Mouse (Mus musculus): ENCODE measurements around the gene Sec23a. TPM values are rescaled to one million over a fixed set of nuclear protein-coding genes. Genes with fewer than 3 reads are reported as not detected.
A peak's percentile ranks its signal among the peaks of the same experiment; 100 is the strongest.

The Sec23a gene
- total and polyA plus RNA-seq, 2 experiments from 2014 or later, result 42.8 to 58.9 TPM

DNA sequence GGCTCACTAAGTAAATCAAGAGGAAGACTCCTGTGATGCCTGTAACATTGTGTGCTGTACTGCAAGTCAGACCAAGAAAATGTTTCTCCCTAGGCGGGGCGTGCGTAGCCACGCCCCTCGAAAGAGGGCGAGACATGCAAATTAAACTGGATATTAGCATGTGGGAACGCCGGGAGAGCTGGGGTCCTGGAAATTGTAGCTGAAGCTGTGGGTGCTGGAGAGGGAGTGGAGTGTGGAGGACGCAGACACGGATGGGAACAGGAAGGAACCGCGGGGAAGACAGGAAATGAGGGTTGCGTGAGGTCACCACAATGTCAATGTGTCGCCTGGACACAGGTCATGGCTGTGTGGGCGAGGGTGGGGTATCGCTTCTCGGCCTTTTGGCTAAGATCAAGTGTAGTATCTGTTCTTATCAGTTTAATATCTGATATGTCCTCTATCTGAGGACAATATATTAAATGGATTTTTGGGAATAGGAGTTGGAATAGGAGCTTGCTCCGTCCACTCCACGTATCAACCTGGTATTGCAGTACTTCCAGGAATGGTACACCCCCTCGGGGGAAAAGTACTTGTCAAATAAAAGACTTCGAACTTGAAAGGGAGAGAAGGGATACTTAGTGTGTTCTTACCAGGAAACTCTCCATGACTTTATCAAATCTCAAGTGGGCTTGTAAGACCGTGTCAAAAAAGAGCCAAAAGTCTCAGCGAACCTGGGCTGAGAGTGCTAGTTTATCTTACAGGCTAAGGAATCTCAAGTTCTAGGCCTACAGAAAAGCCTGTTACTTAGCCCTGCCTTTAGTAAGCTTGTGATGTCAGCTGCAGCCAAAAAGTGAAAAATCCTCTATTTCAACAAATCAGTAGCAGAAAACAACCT lies 28.4 kb upstream of the Sec23a start:
- H3K9ac ChIP-seq (replicated peaks; ENCODE audit: low read depth, low read length), result peak overlapping the region; percentile 48
- WGBS, result 6% methylated on average over 23 of the region's 23 CpGs

DNA sequence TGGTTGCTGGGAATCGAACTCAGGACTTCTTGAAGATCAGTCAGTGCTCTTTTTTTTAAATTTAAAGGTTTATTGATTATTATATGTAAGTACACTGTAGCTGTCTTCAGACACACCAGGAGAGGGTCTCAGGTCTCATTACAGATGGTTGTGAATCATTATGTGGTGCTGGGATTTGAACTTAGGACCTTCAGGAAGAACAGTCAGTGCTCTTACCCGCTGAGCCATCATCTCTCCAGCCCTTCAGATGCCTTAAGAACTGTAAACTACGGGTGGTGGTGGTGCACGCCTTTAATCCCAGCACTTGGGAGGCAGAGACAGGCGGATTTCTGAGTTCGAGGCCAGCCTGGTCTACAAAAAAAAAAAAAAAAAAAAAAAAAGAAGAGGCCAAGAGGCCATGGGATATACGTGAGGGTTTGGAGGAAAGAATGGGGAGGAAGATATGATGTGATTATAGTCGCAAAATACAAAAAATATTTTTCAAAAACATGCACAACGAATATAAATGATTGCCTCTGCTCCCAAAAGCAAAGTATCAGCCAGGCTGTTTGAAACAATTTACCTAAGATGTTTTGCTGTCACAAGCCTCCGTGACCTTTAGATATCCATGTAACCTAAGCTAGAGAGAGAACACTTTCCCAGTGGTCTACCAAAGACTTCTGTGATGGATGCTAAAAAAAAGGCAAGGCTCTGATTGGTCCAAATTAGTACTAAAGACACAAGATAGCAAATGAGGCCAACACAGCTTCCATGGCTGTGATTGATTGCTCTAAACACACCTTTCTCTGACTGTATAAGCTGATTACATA lies 27.5 kb upstream of the Sec23a start:
- Histone ChIP-seq H3K36me3 (replicated peaks; ENCODE audit: control insufficient read depth, insufficient read depth, low read length) (peaks cover 17% of the 10 kb centered on the region), H3K4me1 (ENCODE audit: control insufficient read depth, insufficient read depth) (peaks cover 3% of the 10 kb centered on the region; the same call in 1 of the 2 replicates), H3K27ac (ENCODE audit: low read depth) (0 out of 2 replicates have a peak overlapping the region, but pooled peaks have one; percentile 91), H3K9me3 (replicated peaks; ENCODE audit: control insufficient read depth, low read length) (no peaks in the 10 kb centered on the region), H3K4me2 (ENCODE audit: low read depth, low read length) (peak overlapping the region; percentile 46; the same call in 1 of the 2 replicates), H3K27me3 (ENCODE audit: control insufficient read depth, insufficient read depth, low read length) (no peaks in the 10 kb centered on the region), H3K4me3 (ENCODE audit: low read depth, low read length) (no peak overlapping the region), H3K9ac (replicated peaks; ENCODE audit: low read depth, low read length) (peak overlapping the region; percentile 48; the same call in 1 of the 2 replicates)
- DNase-seq (ENCODE audit: low spot score) (no peak), ATAC-seq (ENCODE audit: insufficient read depth, low read depth) (0 out of 2 replicates have a peak, but pooled peaks have one; percentile 21)
- TF ChIP-seq CTCF (IDR thresholded peaks at IDR 0.05; ENCODE audit: low read depth) (no peak), EP300 (IDR thresholded peaks at IDR 0.05; ENCODE audit: low read depth) (no peak)
- WGBS, result 75% methylated on average over 10 of the region's 10 CpGs

More for the DNA sequence above, 28.4 kb upstream of the Sec23a start:
- DNase-seq (ENCODE audit: low spot score), result peak; percentile 53
- peaks cover 23% of the 10 kb centered on the region for H3K36me3 ChIP-seq (replicated peaks; ENCODE audit: control insufficient read depth, insufficient read depth, low read length)
- no peaks in the 10 kb centered on the region for H3K27me3 ChIP-seq (ENCODE audit: control insufficient read depth, insufficient read depth, low read length)
- no peaks in the 10 kb centered on the region for H3K9me3 ChIP-seq (replicated peaks; ENCODE audit: control insufficient read depth, low read length)
- peak overlapping the region; percentile 46; the same call in 1 of the 2 replicates for H3K4me2 ChIP-seq (ENCODE audit: low read depth, low read length)
- peak overlapping the region; percentile 91 for H3K27ac ChIP-seq (ENCODE audit: low read depth)
- peak; percentile 90 for ATAC-seq (ENCODE audit: insufficient read depth, low read depth)
- peak overlapping the region; percentile 17; the same call in 1 of the 2 replicates for H3K4me3 ChIP-seq (ENCODE audit: low read depth, low read length)
- TF ChIP-seq CTCF (IDR thresholded peaks at IDR 0.05; ENCODE audit: low read depth) (no peak), EP300 (IDR thresholded peaks at IDR 0.05; ENCODE audit: low read depth) (peak; percentile 17; the same call in 1 of the 2 replicates)
- H3K4me1 ChIP-seq (ENCODE audit: control insufficient read depth, insufficient read depth), result peaks cover 3% of the 10 kb centered on the region; the same call in 1 of the 2 replicates

DNA sequence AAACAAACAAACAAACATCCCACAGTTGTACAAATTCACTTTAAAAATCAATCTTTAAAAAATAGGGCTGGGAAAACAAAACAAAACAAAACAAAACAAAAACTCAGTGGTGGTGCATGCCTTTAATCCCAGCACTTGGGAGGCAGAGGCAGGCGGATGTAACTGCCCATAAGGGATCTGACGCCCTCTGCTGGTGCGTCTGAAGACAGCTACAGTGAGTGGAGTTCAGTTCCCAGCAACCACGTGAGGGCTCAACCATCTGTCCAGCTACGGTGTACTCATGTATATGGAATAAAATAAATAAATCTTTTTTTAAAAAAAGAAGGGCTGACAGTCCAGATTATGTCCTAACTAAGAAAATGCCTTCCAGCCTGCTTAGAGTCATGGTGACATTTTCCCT lies 20.3 kb upstream of the Sec23a start:
- Histone ChIP-seq H3K36me3 (replicated peaks; ENCODE audit: control insufficient read depth, insufficient read depth, low read length) (peaks cover 10% of the 10 kb centered on the region), H3K9me3 (replicated peaks; ENCODE audit: control insufficient read depth, low read length) (no peaks in the 10 kb centered on the region), H3K4me2 (ENCODE audit: low read depth, low read length) (no peak overlapping the region), H3K4me1 (ENCODE audit: control insufficient read depth, insufficient read depth) (no peaks in the 10 kb centered on the region), H3K27ac (ENCODE audit: low read depth) (no peak overlapping the region), H3K27me3 (ENCODE audit: control insufficient read depth, insufficient read depth, low read length) (no peaks in the 10 kb centered on the region), H3K9ac (replicated peaks; ENCODE audit: low read depth, low read length) (no peak overlapping the region), H3K4me3 (ENCODE audit: low read depth, low read length) (no peak overlapping the region)
- TF ChIP-seq EP300 (IDR thresholded peaks at IDR 0.05; ENCODE audit: low read depth), result no peak
- no peak for TF ChIP-seq CTCF (IDR thresholded peaks at IDR 0.05; ENCODE audit: low read depth)
- WGBS, result 59% methylated on average over 5 of the region's 5 CpGs
- no peak for ATAC-seq (ENCODE audit: insufficient read depth, low read depth)
- DNase-seq (ENCODE audit: low spot score), result no peak

DNA sequence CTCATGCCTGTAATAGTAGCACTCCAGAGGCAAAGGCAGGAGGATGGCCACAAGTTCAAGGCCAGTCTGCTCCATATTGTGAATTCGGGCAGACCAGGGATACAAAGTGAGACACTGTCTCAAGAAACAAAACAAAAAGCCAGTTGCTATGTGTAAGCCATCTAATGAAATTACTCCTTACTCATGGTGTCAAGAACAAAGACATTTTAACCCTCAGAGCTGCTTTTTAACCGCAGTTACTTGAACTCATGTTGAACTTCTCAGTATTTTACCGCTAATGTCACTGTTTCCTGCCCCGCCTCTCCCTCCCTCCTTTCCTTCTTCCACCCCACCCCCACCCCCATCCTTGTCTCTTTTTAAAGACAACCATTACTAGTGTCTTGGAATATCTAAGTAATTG lies 9.5 kb upstream of the Sec23a start:
- no peaks in the 10 kb centered on the region for H3K9me3 ChIP-seq (replicated peaks; ENCODE audit: control insufficient read depth, low read length)
- no peaks in the 10 kb centered on the region for H3K27me3 ChIP-seq (ENCODE audit: control insufficient read depth, insufficient read depth, low read length)
- H3K4me1 ChIP-seq (ENCODE audit: control insufficient read depth, insufficient read depth), result no peaks in the 10 kb centered on the region
- ATAC-seq (ENCODE audit: insufficient read depth, low read depth), result no peak
- H3K4me2 ChIP-seq (ENCODE audit: low read depth, low read length), result no peak overlapping the region
- H3K9ac ChIP-seq (replicated peaks; ENCODE audit: low read depth, low read length), result no peak overlapping the region
- 82% methylated on average over 4 of the region's 4 CpGs for WGBS
- no peak overlapping the region for H3K4me3 ChIP-seq (ENCODE audit: low read depth, low read length)
- no peak overlapping the region for H3K27ac ChIP-seq (ENCODE audit: low read depth)
- TF ChIP-seq CTCF (IDR thresholded peaks at IDR 0.05; ENCODE audit: low read depth), result no peak
- TF ChIP-seq EP300 (IDR thresholded peaks at IDR 0.05; ENCODE audit: low read depth), result no peak
- H3K36me3 ChIP-seq (replicated peaks; ENCODE audit: control insufficient read depth, insufficient read depth, low read length), result peaks cover 69% of the 10 kb centered on the region
- DNase-seq (ENCODE audit: low spot score), result no peak

DNA sequence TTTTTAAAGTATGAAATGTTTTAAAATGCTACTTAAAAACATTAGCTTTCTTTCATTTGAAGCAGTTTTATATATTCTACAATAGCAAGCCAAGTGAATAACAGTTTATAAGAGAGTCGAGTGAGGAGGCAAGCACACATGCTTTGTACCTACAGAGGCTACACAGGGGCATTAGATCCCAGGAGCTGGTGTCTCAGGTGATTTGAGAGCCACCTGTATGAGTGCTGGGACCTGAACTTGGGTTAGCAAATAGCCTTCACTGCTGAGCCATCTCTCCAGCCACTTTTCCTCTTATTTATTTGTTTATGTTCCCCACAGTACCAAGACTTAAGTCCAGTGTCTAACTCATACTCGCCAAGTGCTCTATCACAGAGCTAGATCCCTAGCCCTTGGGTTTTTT lies 8.1 kb upstream of the Sec23a start:
- Histone ChIP-seq H3K27ac (ENCODE audit: low read depth) (no peak overlapping the region), H3K36me3 (replicated peaks; ENCODE audit: control insufficient read depth, insufficient read depth, low read length) (peaks cover 55% of the 10 kb centered on the region), H3K27me3 (ENCODE audit: control insufficient read depth, insufficient read depth, low read length) (no peaks in the 10 kb centered on the region), H3K4me1 (ENCODE audit: control insufficient read depth, insufficient read depth) (no peaks in the 10 kb centered on the region), H3K4me2 (ENCODE audit: low read depth, low read length) (no peak overlapping the region), H3K4me3 (ENCODE audit: low read depth, low read length) (no peak overlapping the region), H3K9ac (replicated peaks; ENCODE audit: low read depth, low read length) (no peak overlapping the region), H3K9me3 (replicated peaks; ENCODE audit: control insufficient read depth, low read length) (no peaks in the 10 kb centered on the region)
- no peak for ATAC-seq (ENCODE audit: insufficient read depth, low read depth)
- DNase-seq (ENCODE audit: low spot score), result no peak
- TF ChIP-seq CTCF (IDR thresholded peaks at IDR 0.05; ENCODE audit: low read depth), result no peak
- no peak for TF ChIP-seq EP300 (IDR thresholded peaks at IDR 0.05; ENCODE audit: low read depth)
- 92% methylated on average over 2 of the region's 2 CpGs for WGBS
